Mouse (Mus musculus): ENCODE measurements around the gene Zzef1. TPM values are rescaled to one million over a fixed set of nuclear protein-coding genes. Genes with fewer than 3 reads are reported as not detected.
A peak's percentile ranks its signal among the peaks of the same experiment; 100 is the strongest.

Gene Zzef1
- polyA plus RNA-seq, 1 experiment from 2014 or later, result 7.7 TPM

DNA sequence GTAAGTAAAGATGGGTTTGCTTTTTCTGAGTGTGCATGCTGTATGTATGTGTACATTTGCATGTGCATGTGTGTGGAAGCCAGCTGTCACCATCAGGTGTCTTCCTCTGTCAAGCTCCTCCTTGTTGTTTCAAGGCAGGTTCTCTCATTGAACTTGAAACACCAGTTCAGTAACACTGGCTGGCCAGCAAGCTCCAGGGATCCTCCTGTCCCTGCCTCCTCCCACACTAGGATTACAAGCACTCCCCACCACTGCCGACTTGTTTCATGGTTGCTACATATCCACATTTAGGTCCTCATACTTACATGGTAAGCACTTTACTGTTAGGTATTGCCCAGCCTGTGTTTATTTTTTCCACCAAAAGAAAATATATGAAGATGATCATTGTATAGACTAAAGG is 96.6 kb downstream of the Zzef1 start:
- WGBS, result 76% methylated on average over 1 of the region's 1 CpGs
- no peak for ATAC-seq (ENCODE audit: insufficient number of reproducible peaks, low FRiP score)

DNA sequence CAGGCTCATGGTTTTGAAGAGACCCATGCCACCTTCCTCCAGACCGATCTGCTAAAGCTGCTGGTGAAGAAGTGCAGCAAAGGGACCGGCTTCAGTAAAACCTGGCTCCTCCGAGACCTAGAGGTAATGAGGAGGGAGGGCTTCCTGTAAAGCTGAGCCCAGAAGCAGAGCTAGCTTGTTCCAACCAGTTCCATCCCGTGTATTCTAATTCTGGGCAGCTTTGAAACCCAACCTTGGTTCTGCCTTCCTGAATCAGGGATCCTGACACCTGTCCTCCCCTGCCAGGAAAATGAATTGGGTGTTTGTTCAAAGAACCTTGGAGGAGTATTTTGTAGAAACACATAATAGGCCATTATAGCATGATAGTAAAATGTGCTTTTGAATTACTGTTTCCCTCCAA is 112.4 kb downstream of the Zzef1 start:
- H3K4me3 ChIP-seq, result no peak overlapping the region
- H3K4me1 ChIP-seq (replicated peaks), result peaks cover 10% of the 10 kb centered on the region
- H3K27me3 ChIP-seq (replicated peaks), result no peaks in the 10 kb centered on the region
- H3K36me3 ChIP-seq, result peaks cover 84% of the 10 kb centered on the region
- no peak overlapping the region for H3K9ac ChIP-seq
- 81% methylated on average over 4 of the region's 4 CpGs for WGBS
- no peak for ATAC-seq (ENCODE audit: insufficient number of reproducible peaks, low FRiP score)
- H3K9me3 ChIP-seq (replicated peaks), result no peaks in the 10 kb centered on the region
- no peak overlapping the region for H3K4me2 ChIP-seq
- no peak overlapping the region for H3K27ac ChIP-seq (ENCODE audit: poor library complexity, severe bottlenecking)

More for the DNA sequence above, 96.6 kb downstream of the Zzef1 start:
- Histone ChIP-seq H3K4me2 (no peak overlapping the region), H3K36me3 (peaks cover 63% of the 10 kb centered on the region), H3K9ac (no peak overlapping the region), H3K4me3 (no peak overlapping the region), H3K9me3 (replicated peaks) (no peaks in the 10 kb centered on the region), H3K27me3 (replicated peaks) (no peaks in the 10 kb centered on the region), H3K27ac (ENCODE audit: poor library complexity, severe bottlenecking) (no peak overlapping the region), H3K4me1 (replicated peaks) (no peaks in the 10 kb centered on the region)

DNA sequence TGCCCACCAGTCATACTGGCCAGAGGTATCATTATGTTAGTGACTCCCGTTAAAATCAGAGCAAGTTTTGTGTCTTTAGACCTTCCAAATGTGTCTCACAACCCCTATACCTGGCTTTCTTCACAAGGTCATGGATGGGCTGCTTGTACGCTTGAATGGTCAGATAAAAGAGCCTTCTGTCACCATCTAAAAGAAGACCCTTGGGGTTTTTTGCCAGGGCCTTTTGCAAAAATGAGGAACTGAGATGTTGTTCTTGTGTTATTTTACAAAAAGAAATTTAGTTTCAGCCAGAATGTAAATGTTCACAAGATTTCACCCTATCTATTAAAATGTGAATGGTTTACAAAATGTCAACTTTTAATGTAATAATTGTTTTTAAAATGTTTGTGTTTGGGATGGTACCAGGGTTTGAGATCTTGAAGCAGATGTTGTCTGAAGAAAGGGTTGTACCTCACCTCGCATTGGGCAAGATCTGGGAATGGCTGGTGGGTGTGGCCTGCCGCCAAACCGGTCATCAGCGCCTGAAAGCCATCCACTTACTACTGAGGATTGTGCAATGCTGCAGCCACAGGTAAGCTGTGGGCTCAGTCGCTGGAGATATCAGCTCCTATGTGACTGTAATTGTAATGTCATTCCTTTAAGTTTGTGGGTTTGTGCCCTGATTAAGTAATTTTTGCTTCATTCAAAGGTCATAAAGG is 121.4 kb downstream of the Zzef1 start:
- H3K27ac ChIP-seq (ENCODE audit: poor library complexity, severe bottlenecking), result no peak overlapping the region
- no peaks in the 10 kb centered on the region for H3K27me3 ChIP-seq (replicated peaks)
- no peak overlapping the region for H3K4me3 ChIP-seq
- H3K36me3 ChIP-seq, result peaks cover 73% of the 10 kb centered on the region
- no peak for ATAC-seq (ENCODE audit: insufficient number of reproducible peaks, low FRiP score)
- H3K9ac ChIP-seq, result no peak overlapping the region
- H3K4me2 ChIP-seq, result no peak overlapping the region
- peaks cover 13% of the 10 kb centered on the region for H3K4me1 ChIP-seq (replicated peaks)
- no peaks in the 10 kb centered on the region for H3K9me3 ChIP-seq (replicated peaks)
- 81% methylated on average over 7 of the region's 7 CpGs for WGBS

DNA sequence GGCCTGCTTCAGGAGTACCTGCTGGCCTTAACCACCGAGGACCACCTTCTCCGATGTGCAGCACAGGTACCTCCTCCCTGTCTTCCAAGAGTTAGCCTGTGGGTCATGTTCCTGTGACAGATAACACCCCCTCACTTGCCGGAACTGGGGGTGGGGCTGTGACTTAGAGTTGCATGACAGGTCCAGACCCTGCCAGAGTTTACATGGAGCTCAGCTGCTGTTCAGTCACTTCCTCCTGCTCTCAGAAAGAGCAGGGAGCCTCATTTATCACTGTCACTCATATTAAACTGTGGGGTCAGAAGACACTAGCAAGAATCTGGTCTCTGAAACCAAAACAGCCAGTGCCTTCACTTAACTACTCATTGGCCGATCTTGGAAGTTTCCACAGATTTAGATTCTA is 127.1 kb downstream of the Zzef1 start:
- no peak overlapping the region for H3K4me2 ChIP-seq
- no peak overlapping the region for H3K27ac ChIP-seq (ENCODE audit: poor library complexity, severe bottlenecking)
- H3K9me3 ChIP-seq (replicated peaks), result no peaks in the 10 kb centered on the region
- no peak overlapping the region for H3K9ac ChIP-seq
- H3K27me3 ChIP-seq (replicated peaks), result no peaks in the 10 kb centered on the region
- peaks cover 23% of the 10 kb centered on the region for H3K4me1 ChIP-seq (replicated peaks)
- H3K4me3 ChIP-seq, result no peak overlapping the region
- ATAC-seq (ENCODE audit: insufficient number of reproducible peaks, low FRiP score), result no peak
- WGBS, result 38% methylated on average over 4 of the region's 4 CpGs
- peaks cover 51% of the 10 kb centered on the region for H3K36me3 ChIP-seq

DNA sequence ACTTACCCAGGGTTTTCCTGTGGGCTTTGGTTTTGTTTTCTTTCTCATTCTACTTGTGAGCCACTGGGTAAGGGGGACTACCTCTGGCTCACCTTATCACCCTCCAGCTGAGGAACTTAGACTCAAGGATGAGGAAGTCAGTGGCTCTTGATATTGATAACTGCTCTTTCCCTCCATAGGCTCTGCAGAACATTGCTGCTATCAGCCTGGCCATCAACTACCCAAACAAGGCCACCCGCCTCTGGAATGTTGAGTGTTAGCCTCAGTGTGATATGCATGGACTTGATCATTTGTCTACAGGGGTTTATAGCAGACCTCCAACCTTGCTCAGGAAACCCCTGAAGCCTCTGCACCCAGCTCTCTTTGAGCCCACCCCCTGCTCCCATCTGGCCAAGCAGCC is 128.4 kb downstream of the Zzef1 start:
- 52% methylated on average over 1 of the region's 1 CpGs for WGBS
- H3K27me3 ChIP-seq (replicated peaks), result no peaks in the 10 kb centered on the region
- H3K4me3 ChIP-seq, result no peak overlapping the region
- ATAC-seq (ENCODE audit: insufficient number of reproducible peaks, low FRiP score), result no peak
- no peaks in the 10 kb centered on the region for H3K9me3 ChIP-seq (replicated peaks)
- no peak overlapping the region for H3K4me2 ChIP-seq
- no peak overlapping the region for H3K9ac ChIP-seq
- H3K4me1 ChIP-seq (replicated peaks), result peaks cover 23% of the 10 kb centered on the region
- peaks cover 48% of the 10 kb centered on the region for H3K36me3 ChIP-seq
- H3K27ac ChIP-seq (ENCODE audit: poor library complexity, severe bottlenecking), result no peak overlapping the region

DNA sequence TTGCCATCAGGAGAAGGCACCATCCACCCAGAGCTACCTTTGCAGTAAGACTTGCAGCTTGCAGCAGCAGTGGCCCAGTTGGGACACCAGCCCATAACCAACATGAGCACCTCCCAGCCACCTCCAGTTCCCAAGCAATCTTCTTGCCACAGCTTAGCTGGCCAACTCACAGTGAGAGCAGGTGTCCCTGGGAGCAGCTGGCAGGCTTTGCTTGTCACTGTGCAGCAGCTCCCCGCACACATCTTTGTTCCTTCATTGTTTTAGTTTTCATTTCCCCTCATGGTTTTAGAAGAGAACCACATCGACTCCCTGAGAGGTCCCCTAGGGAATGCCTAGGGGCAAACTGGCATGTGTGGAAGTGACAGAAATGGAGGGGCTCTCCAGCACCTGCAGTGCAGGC is 129.0 kb downstream of the Zzef1 start:
- no peak overlapping the region for H3K4me2 ChIP-seq
- ATAC-seq (ENCODE audit: insufficient number of reproducible peaks, low FRiP score), result no peak
- peaks cover 23% of the 10 kb centered on the region for H3K4me1 ChIP-seq (replicated peaks)
- 71% methylated on average over 2 of the region's 2 CpGs for WGBS
- no peaks in the 10 kb centered on the region for H3K9me3 ChIP-seq (replicated peaks)
- H3K27me3 ChIP-seq (replicated peaks), result no peaks in the 10 kb centered on the region
- H3K36me3 ChIP-seq, result peaks cover 44% of the 10 kb centered on the region
- H3K4me3 ChIP-seq, result no peak overlapping the region
- H3K27ac ChIP-seq (ENCODE audit: poor library complexity, severe bottlenecking), result no peak overlapping the region
- H3K9ac ChIP-seq, result no peak overlapping the region

DNA sequence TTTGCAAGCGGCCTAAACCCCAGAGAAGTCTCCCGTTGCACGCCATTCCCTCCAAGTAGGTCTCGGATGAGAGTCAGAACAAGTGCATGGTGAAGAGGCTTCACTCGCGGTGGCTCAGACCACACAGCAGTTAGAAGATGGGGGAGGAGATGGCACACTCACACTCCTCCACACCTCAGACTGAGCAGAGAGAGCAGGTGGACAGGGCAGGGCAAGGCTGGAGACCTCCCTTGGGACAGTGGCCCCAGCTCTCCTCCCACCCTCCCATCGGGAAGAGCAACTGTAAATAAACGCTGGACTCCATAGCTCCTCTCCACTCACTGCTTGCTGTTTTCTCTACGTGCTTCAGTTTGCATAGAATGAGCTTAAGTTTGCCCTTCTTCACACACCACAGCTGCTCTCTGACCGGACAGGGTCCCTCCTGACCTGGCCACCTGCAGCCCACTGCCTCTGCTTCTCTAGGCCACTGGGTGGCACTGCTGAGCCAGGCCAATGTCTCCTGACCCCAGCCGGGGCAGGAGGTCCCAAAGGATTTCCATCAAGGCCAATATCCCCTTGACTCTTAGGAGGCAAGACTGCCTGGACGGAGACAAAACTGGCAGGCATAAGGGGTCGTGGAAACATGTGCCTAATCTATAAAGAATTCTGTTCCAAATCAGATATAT is 130.3 kb downstream of the Zzef1 start:
- Histone ChIP-seq H3K9me3 (replicated peaks) (no peaks in the 10 kb centered on the region), H3K36me3 (peaks cover 35% of the 10 kb centered on the region), H3K4me3 (no peak overlapping the region), H3K4me2 (no peak overlapping the region), H3K27me3 (replicated peaks) (no peaks in the 10 kb centered on the region), H3K27ac (ENCODE audit: poor library complexity, severe bottlenecking) (no peak overlapping the region), H3K9ac (no peak overlapping the region), H3K4me1 (replicated peaks) (peaks cover 23% of the 10 kb centered on the region)
- ATAC-seq (ENCODE audit: insufficient number of reproducible peaks, low FRiP score), result no peak
- 52% methylated on average over 13 of the region's 13 CpGs for WGBS

DNA sequence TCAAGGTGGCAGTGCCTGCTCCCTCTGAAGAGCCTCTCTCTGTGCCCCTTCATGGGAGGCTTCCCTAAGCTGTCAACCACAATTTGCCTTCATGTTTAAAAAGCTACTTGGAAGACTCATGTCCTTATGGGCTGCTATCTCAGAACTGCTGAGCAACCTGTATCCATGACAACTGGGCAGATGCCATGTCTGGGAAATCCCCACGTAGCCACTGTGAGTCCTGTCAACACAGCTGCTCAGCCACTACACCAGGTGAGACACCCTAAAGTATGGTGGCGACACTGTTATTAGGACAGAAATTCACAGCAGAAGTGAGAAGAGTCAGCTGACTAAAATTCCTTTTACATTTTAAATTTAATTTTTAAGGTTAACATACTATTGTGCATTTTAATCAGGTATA is 132.5 kb downstream of the Zzef1 start:
- Histone ChIP-seq H3K4me1 (replicated peaks) (peaks cover 15% of the 10 kb centered on the region), H3K9me3 (replicated peaks) (no peaks in the 10 kb centered on the region), H3K4me3 (no peak overlapping the region), H3K9ac (no peak overlapping the region), H3K27ac (ENCODE audit: poor library complexity, severe bottlenecking) (no peak overlapping the region), H3K27me3 (replicated peaks) (no peaks in the 10 kb centered on the region), H3K36me3 (peaks cover 24% of the 10 kb centered on the region), H3K4me2 (no peak overlapping the region)
- no peak for ATAC-seq (ENCODE audit: insufficient number of reproducible peaks, low FRiP score)
- WGBS, result 63% methylated on average over 2 of the region's 2 CpGs

DNA sequence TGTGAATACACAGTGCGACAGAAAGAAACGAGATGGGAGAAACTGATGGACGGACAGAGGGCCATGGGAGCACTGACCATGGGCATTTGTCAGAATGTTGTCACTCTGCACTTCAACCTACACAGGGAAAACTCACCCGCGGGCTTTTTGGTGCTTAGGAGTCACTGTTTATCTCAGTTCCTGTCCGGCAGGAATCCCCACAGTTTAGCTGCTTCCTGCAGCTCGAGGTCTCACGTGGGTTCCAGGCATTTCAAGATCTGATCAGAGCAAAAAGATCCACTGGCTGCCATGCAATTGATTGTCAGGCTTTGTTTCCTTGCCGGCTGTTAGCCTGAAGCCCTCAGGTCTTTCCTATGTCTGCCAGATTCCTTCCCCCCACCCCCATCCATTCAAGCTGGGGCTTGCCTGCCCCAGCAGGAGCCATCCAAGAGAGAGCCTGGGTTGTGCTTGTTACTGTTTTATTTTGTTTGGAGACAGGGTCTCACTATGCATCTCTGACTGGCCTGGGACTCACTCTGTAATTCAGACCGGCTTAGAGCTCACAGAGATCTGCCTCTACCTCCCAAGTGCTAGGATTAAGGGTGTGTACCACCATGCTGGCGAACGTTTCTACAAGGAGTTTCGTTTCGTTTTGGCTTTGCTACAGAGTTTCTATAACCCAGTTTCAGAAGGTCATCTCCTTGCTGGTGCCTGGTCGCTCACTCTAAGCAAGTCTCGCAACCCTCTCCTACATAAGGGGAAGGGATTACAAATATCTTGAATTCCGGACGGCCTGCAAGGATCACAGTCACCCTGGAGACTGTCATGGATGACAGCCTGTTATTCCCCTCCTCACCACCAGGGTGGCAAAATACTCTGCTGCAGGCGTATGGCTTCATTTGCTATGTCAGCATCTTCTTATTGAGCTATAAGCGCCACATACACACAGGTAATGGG is 144.4 kb downstream of the Zzef1 start:
- Histone ChIP-seq H3K27ac (ENCODE audit: poor library complexity, severe bottlenecking) (no peak overlapping the region), H3K9ac (peak overlapping the region; percentile 43; the same call in 1 of the 2 replicates)
- WGBS, result 30% methylated on average over 20 of the region's 20 CpGs

DNA sequence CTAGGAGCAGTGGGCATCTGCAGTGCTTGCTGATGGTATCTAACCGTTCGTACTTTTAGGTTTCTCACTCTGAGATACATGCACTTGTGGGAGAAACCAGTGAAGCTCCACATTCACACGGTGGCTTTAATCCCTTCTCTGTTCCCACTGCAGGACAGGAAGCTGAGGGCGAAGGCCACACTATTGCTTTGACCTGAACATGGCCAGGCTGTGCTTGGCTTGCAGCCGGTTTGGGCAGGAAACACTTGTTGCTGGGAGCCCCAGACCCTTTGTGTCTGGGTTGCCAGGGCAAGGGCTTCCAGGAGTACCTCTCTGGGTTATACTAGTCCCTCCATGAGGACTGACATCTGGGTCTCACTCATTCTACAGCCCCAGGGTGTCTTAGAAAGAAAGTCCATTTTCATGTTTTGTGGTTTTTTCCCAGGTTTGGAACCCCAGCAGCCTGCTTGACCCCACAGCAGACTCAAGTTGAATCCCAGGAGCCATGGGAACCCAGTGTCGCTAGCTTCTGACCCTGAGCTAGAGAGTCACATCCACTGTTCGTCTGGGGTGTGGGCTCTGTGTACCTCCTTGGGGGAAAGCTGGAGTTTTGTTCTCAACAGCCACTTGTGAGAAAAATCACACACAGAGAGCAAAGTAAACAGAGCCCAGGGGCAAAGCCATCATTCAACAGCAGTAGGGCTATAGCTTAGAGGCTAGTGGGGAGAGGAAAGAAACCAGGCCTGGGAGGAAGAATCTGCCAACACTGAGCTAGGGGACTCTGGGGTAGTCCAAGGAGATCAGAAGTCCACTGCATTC is 149.2 kb downstream of the Zzef1 start:
- no peak overlapping the region for H3K9ac ChIP-seq
- no peak overlapping the region for H3K4me3 ChIP-seq
- no peak overlapping the region for H3K4me2 ChIP-seq
- peaks cover 34% of the 10 kb centered on the region for H3K4me1 ChIP-seq (replicated peaks)
- no peaks in the 10 kb centered on the region for H3K9me3 ChIP-seq (replicated peaks)
- no peak overlapping the region for H3K27ac ChIP-seq (ENCODE audit: poor library complexity, severe bottlenecking)
- WGBS, result 52% methylated on average over 7 of the region's 7 CpGs
- peaks cover 14% of the 10 kb centered on the region; the same call in 1 of the 2 replicates for H3K27me3 ChIP-seq (replicated peaks)
- ATAC-seq (ENCODE audit: insufficient number of reproducible peaks, low FRiP score), result peak; percentile 27; the same call in 1 of the 2 replicates
- no peaks in the 10 kb centered on the region for H3K36me3 ChIP-seq

More for the DNA sequence above, 144.4 kb downstream of the Zzef1 start:
- peaks cover 18% of the 10 kb centered on the region for H3K4me1 ChIP-seq (replicated peaks)
- H3K4me2 ChIP-seq, result peak overlapping the region; percentile 57
- peak overlapping the region; percentile 44 for H3K4me3 ChIP-seq
- H3K9me3 ChIP-seq (replicated peaks), result no peaks in the 10 kb centered on the region
- ATAC-seq (ENCODE audit: insufficient number of reproducible peaks, low FRiP score), result 0 out of 2 replicates have a peak, but pooled peaks have one; percentile 43
- H3K36me3 ChIP-seq, result no peaks in the 10 kb centered on the region
- H3K27me3 ChIP-seq (replicated peaks), result peaks cover 9% of the 10 kb centered on the region; the same call in 1 of the 2 replicates
